Mouse (Mus musculus): ENCODE results near the gene Cd33. TPM values are rescaled to one million over a fixed set of nuclear protein-coding genes. Genes with fewer than 3 reads are reported as not detected.

Cd33 gene
- total and polyA plus RNA-seq, 2 experiments from 2014 or later = 0.37 to 2.3 TPM

GRCm38 (mm10) chr7:43563300-43563699 lies 19.1 kb upstream of the Cd33 start:
- Histone ChIP-seq H3K9ac (replicated peaks; ENCODE audit: low read depth, low read length) (0 out of 2 replicates have a peak overlapping the region, but pooled peaks have one; percentile 65), H3K9me3 (replicated peaks; ENCODE audit: control insufficient read depth, low read length) (no peaks in the 10 kb centered on the region), H3K4me3 (ENCODE audit: low read depth, low read length) (no peak overlapping the region), H3K4me1 (ENCODE audit: control insufficient read depth, insufficient read depth) (0 out of 2 replicates have a peak, but pooled peaks cover 3% of the 10 kb centered on the region), H3K27ac (ENCODE audit: low read depth) (no peak overlapping the region), H3K4me2 (ENCODE audit: low read depth, low read length) (peak overlapping the region; percentile 90), H3K27me3 (ENCODE audit: control insufficient read depth, insufficient read depth, low read length) (no peaks in the 10 kb centered on the region), H3K36me3 (replicated peaks; ENCODE audit: control insufficient read depth, insufficient read depth, low read length) (peaks cover 14% of the 10 kb centered on the region; the same call in 1 of the 2 replicates)
- DNase-seq (ENCODE audit: low spot score) = no peak
- no peak for TF ChIP-seq CTCF (IDR thresholded peaks at IDR 0.05; ENCODE audit: low read depth)
- TF ChIP-seq EP300 (IDR thresholded peaks at IDR 0.05; ENCODE audit: low read depth) = no peak
- no peak for ATAC-seq (ENCODE audit: insufficient read depth, low read depth)
- 50% methylated on average over 6 of the region's 6 CpGs for WGBS

GRCm38 (mm10) chr7:43562651-43563070 lies 18.4 kb upstream of the Cd33 start:
- Histone ChIP-seq H3K27me3 (ENCODE audit: control insufficient read depth, insufficient read depth, low read length) (no peaks in the 10 kb centered on the region), H3K4me2 (ENCODE audit: low read depth, low read length) (peak overlapping the region; percentile 90), H3K27ac (ENCODE audit: low read depth) (peak overlapping the region; percentile 57), H3K4me1 (ENCODE audit: control insufficient read depth, insufficient read depth) (0 out of 2 replicates have a peak, but pooled peaks cover 3% of the 10 kb centered on the region), H3K9me3 (replicated peaks; ENCODE audit: control insufficient read depth, low read length) (no peaks in the 10 kb centered on the region), H3K36me3 (replicated peaks; ENCODE audit: control insufficient read depth, insufficient read depth, low read length) (0 out of 2 replicates have a peak, but pooled peaks cover 8% of the 10 kb centered on the region), H3K9ac (replicated peaks; ENCODE audit: low read depth, low read length) (peak overlapping the region; percentile 65), H3K4me3 (ENCODE audit: low read depth, low read length) (peak overlapping the region; percentile 70)
- DNase-seq (ENCODE audit: low spot score) = no peak
- ATAC-seq (ENCODE audit: insufficient read depth, low read depth) = peak; percentile 27; the same call in 1 of the 2 replicates
- TF ChIP-seq CTCF (IDR thresholded peaks at IDR 0.05; ENCODE audit: low read depth) = no peak
- no peak for TF ChIP-seq EP300 (IDR thresholded peaks at IDR 0.05; ENCODE audit: low read depth)
- under 1% methylated on average over 10 of the region's 10 CpGs for WGBS

GRCm38 (mm10) chr7:43562006-43562633 lies 17.9 kb upstream of the Cd33 start, which contains the start of gene Zfp658:
TSS of gene Zfp658 (plus strand) at chr7:43562256.
- Histone ChIP-seq H3K9ac (replicated peaks; ENCODE audit: low read depth, low read length) (peak within 1 kb of the TSS; percentile 65), H3K4me1 (ENCODE audit: control insufficient read depth, insufficient read depth) (0 out of 2 replicates have a peak, but pooled peaks cover 3% of the 10 kb centered on the region), H3K9me3 (replicated peaks; ENCODE audit: control insufficient read depth, low read length) (no peaks in the 10 kb centered on the region), H3K4me3 (ENCODE audit: low read depth, low read length) (peak within 1 kb of the TSS; percentile 70), H3K36me3 (replicated peaks; ENCODE audit: control insufficient read depth, insufficient read depth, low read length) (0 out of 2 replicates have a peak, but pooled peaks cover 3% of the 10 kb centered on the region), H3K27ac (ENCODE audit: low read depth) (peak within 1 kb of the TSS; percentile 57), H3K4me2 (ENCODE audit: low read depth, low read length) (peak within 1 kb of the TSS; percentile 90), H3K27me3 (ENCODE audit: control insufficient read depth, insufficient read depth, low read length) (no peaks in the 10 kb centered on the region)
- DNase-seq (ENCODE audit: low spot score) (peak; percentile 88), ATAC-seq (ENCODE audit: insufficient read depth, low read depth) (peak; percentile 75)
- WGBS = under 1% methylated on average over 27 of the region's 27 CpGs
- TF ChIP-seq CTCF (IDR thresholded peaks at IDR 0.05; ENCODE audit: low read depth) (no peak), EP300 (IDR thresholded peaks at IDR 0.05; ENCODE audit: low read depth) (no peak)

GRCm38 (mm10) chr7:43556901-43557300 lies 12.7 kb upstream of the Cd33 start:
- WGBS = 47% methylated on average over 1 of the region's 1 CpGs
- DNase-seq (ENCODE audit: low spot score) = no peak
- Histone ChIP-seq H3K36me3 (replicated peaks; ENCODE audit: control insufficient read depth, insufficient read depth, low read length) (no peaks in the 10 kb centered on the region), H3K27me3 (ENCODE audit: control insufficient read depth, insufficient read depth, low read length) (no peaks in the 10 kb centered on the region), H3K9me3 (replicated peaks; ENCODE audit: control insufficient read depth, low read length) (no peaks in the 10 kb centered on the region), H3K9ac (replicated peaks; ENCODE audit: low read depth, low read length) (no peak overlapping the region), H3K4me2 (ENCODE audit: low read depth, low read length) (no peak overlapping the region), H3K27ac (ENCODE audit: low read depth) (no peak overlapping the region), H3K4me1 (ENCODE audit: control insufficient read depth, insufficient read depth) (no peaks in the 10 kb centered on the region), H3K4me3 (ENCODE audit: low read depth, low read length) (no peak overlapping the region)
- ATAC-seq (ENCODE audit: insufficient read depth, low read depth) = no peak
- TF ChIP-seq CTCF (IDR thresholded peaks at IDR 0.05; ENCODE audit: low read depth) = no peak
- no peak for TF ChIP-seq EP300 (IDR thresholded peaks at IDR 0.05; ENCODE audit: low read depth)

GRCm38 (mm10) chr7:43555351-43555750 lies 11.1 kb upstream of the Cd33 start:
- no peak overlapping the region for H3K4me3 ChIP-seq (ENCODE audit: low read depth, low read length)
- ATAC-seq (ENCODE audit: insufficient read depth, low read depth) (no peak), DNase-seq (ENCODE audit: low spot score) (no peak)
- H3K4me1 ChIP-seq (ENCODE audit: control insufficient read depth, insufficient read depth) = no peaks in the 10 kb centered on the region
- 78% methylated on average over 5 of the region's 5 CpGs for WGBS
- TF ChIP-seq EP300 (IDR thresholded peaks at IDR 0.05; ENCODE audit: low read depth) (no peak), CTCF (IDR thresholded peaks at IDR 0.05; ENCODE audit: low read depth) (no peak)
- no peak overlapping the region for H3K27ac ChIP-seq (ENCODE audit: low read depth)
- H3K9ac ChIP-seq (replicated peaks; ENCODE audit: low read depth, low read length) = no peak overlapping the region
- H3K27me3 ChIP-seq (ENCODE audit: control insufficient read depth, insufficient read depth, low read length) = no peaks in the 10 kb centered on the region
- H3K36me3 ChIP-seq (replicated peaks; ENCODE audit: control insufficient read depth, insufficient read depth, low read length) = no peaks in the 10 kb centered on the region
- no peak overlapping the region for H3K4me2 ChIP-seq (ENCODE audit: low read depth, low read length)
- no peaks in the 10 kb centered on the region for H3K9me3 ChIP-seq (replicated peaks; ENCODE audit: control insufficient read depth, low read length)

Measured in heart, postnatal 0 days (tissue).